Mouse (Mus musculus) monocyte, adult 2 months (primary cell): ENCODE measurements around the gene Urah.
A peak's percentile ranks its signal among the peaks of the same experiment; 100 is the strongest.

Experiments used
- DNase-seq, 2 experiments: peaks; one replicate each; pipeline ENCODE4 v3.0.0; 2022; ENCODE audit warnings: low spot score in 2 of 2, low read depth in 1 of 2

The Urah gene

GRCm38 (mm10) chr7:140874224-140874623 is 39.4 kb downstream of the Urah start:
- DNase-seq: peak in 1 of 2 experiments; percentile 23

- peak; percentile 26 to 37 for DNase-seq
These were observed 42.5 kb downstream of the Urah start for GRCm38 (mm10) chr7:140877364-140877763.

GRCm38 (mm10) chr7:140879355-140879754 is 44.5 kb downstream of the Urah start:
- DNase-seq: no peak

- no peak for DNase-seq
These were observed 45.6 kb downstream of the Urah start for GRCm38 (mm10) chr7:140880419-140880818.

- no peak for DNase-seq
These were observed 46.2 kb downstream of the Urah start for GRCm38 (mm10) chr7:140880865-140881515.

- DNase-seq: peak; percentile 81 to 90
These were observed 47.1 kb downstream of the Urah start, which contains the start of the genes Psmd13 and Sirt3 for GRCm38 (mm10) chr7:140881696-140882468. Psmd13 (plus strand) TSS chr7:140881968. Sirt3 (minus strand) TSS chr7:140882309.

GRCm38 (mm10) chr7:140882469-140882803 is 47.6 kb downstream of the Urah start:
- no peak for DNase-seq
